Mouse (Mus musculus): ENCODE measurements around the gene Tenm3.
"Not testable (repeated sequence)": the region's sequence is repeated elsewhere in the genome, so short reads cannot be mapped to it uniquely, and the experiment has no call there.

Gene Tenm3

GRCm38 (mm10) chr8:48203611-48204010 is 640.1 kb downstream of the Tenm3 start:
- no peak for DNase-seq (ENCODE audit: low read depth)

- no peak for DNase-seq (ENCODE audit: low read depth)
Observed at GRCm38 (mm10) chr8:48203161-48203560, 640.6 kb downstream of the Tenm3 start.

GRCm38 (mm10) chr8:48202632-48203031 is 641.1 kb downstream of the Tenm3 start:
- DNase-seq (ENCODE audit: low read depth) = no peak

- DNase-seq (ENCODE audit: low read depth) = no peak
Observed at GRCm38 (mm10) chr8:48199171-48199570, 644.6 kb downstream of the Tenm3 start.

GRCm38 (mm10) chr8:48195971-48196370 is 647.8 kb downstream of the Tenm3 start:
- no peak for DNase-seq (ENCODE audit: low read depth)

GRCm38 (mm10) chr8:48188586-48188985 is 655.2 kb downstream of the Tenm3 start:
- no peak for DNase-seq (ENCODE audit: low read depth)

GRCm38 (mm10) chr8:48183758-48184157 is 660.0 kb downstream of the Tenm3 start:
- DNase-seq (ENCODE audit: low read depth) = no peak

- no peak for DNase-seq (ENCODE audit: low read depth)
Observed at GRCm38 (mm10) chr8:48181000-48181399, 662.8 kb downstream of the Tenm3 start.

- DNase-seq (ENCODE audit: low read depth) = not testable (repeated sequence)
Observed at GRCm38 (mm10) chr8:48180146-48180545, 663.6 kb downstream of the Tenm3 start.

- no peak for DNase-seq (ENCODE audit: low read depth)
Observed at GRCm38 (mm10) chr8:48178993-48179392, 664.8 kb downstream of the Tenm3 start.

GRCm38 (mm10) chr8:48177876-48178275 is 665.9 kb downstream of the Tenm3 start:
- DNase-seq (ENCODE audit: low read depth) = no peak

All from naive thymus-derived CD4-positive, alpha-beta T cell, adult 2 months (primary cell).